Mouse (Mus musculus) cortical plate, adult 2 months (tissue): ENCODE measurements at regions not wholly inside any gene's neighbourhood (a gene's known extent, or its start where the extent isn't known, plus 50 kb on each side); places are given as distances from the start of the nearest gene placed in this dataset.

Experiments
- CTCF ChIP-seq: fragments of 200-500 bp; IDR thresholded peaks from 2 replicates; pipeline ENCODE4 v1.5.1; 2011; ENCODE audit warnings: mild to moderate bottlenecking, control low read depth, low read length; ENCODE audit not compliant: insufficient read depth; ENCODE audit errors: extremely low read depth
- POLR2A ChIP-seq: fragments of 200-500 bp; IDR thresholded peaks from 2 replicates; pipeline ENCODE4 v1.6.1; 2011; ENCODE audit warnings: mild to moderate bottlenecking, low read length, control low read depth; ENCODE audit not compliant: insufficient read depth; ENCODE audit errors: extremely low read depth

GRCm38 (mm10) chr7:94061814-94062545 lies 982.3 kb downstream of the Fam181b start:
- TF ChIP-seq CTCF (no peak), POLR2A (no peak)
